Mouse (Mus musculus): ENCODE measurements around the gene Il9. TPM values are rescaled to one million over a fixed set of nuclear protein-coding genes. Genes with fewer than 3 reads are reported as not detected.

The Il9 gene
- polyA plus RNA-seq, 1 experiment: not detected

- Histone ChIP-seq H3K27me3 (ENCODE audit: control insufficient read depth, insufficient read depth, low read length, poor library complexity, severe bottlenecking) (no peaks in the 10 kb centered on the region), H3K4me1 (ENCODE audit: control insufficient read depth, insufficient read depth, low read length) (no peaks in the 10 kb centered on the region), H3K9ac (ENCODE audit: low read depth, poor library complexity, severe bottlenecking) (peak overlapping the region; percentile 56; the same call in 1 of the 2 replicates), H3K9me3 (replicated peaks; ENCODE audit: control insufficient read depth, insufficient read depth, low read length, poor library complexity, severe bottlenecking) (no peaks in the 10 kb centered on the region), H3K27ac (ENCODE audit: insufficient read depth, low read length) (no peak overlapping the region), H3K36me3 (ENCODE audit: control insufficient read depth, insufficient read depth, low read length, poor library complexity, severe bottlenecking) (no peaks in the 10 kb centered on the region), H3K4me3 (ENCODE audit: low read depth, low read length) (peak overlapping the region; percentile 64)
- TF ChIP-seq CTCF (IDR thresholded peaks at IDR 0.05; ENCODE audit: low read depth, low read length) (no peak), POLR2A (IDR thresholded peaks at IDR 0.05; ENCODE audit: insufficient read depth, low read length) (no peak), EP300 (IDR thresholded peaks at IDR 0.05; ENCODE audit: insufficient read depth, low read depth, low read length) (no peak)
Measured at GRCm38 (mm10) chr13:56522821-56523167, 40.7 kb upstream of the Il9 start.

GRCm38 (mm10) chr13:56522081-56522820 lies 40.2 kb upstream of the Il9 start, which contains the start of gene Fbxl21:
Fbxl21 (plus strand) TSS chr13:56522472.
- peak within 1 kb of the TSS; percentile 56; the same call in 1 of the 2 replicates for H3K9ac ChIP-seq (ENCODE audit: low read depth, poor library complexity, severe bottlenecking)
- no peaks in the 10 kb centered on the region for H3K4me1 ChIP-seq (ENCODE audit: control insufficient read depth, insufficient read depth, low read length)
- no peaks in the 10 kb centered on the region for H3K27me3 ChIP-seq (ENCODE audit: control insufficient read depth, insufficient read depth, low read length, poor library complexity, severe bottlenecking)
- H3K36me3 ChIP-seq (ENCODE audit: control insufficient read depth, insufficient read depth, low read length, poor library complexity, severe bottlenecking): no peaks in the 10 kb centered on the region
- peak within 1 kb of the TSS; percentile 64 for H3K4me3 ChIP-seq (ENCODE audit: low read depth, low read length)
- no peaks in the 10 kb centered on the region for H3K9me3 ChIP-seq (replicated peaks; ENCODE audit: control insufficient read depth, insufficient read depth, low read length, poor library complexity, severe bottlenecking)
- H3K27ac ChIP-seq (ENCODE audit: insufficient read depth, low read length): no peak within 1 kb of the TSS
- TF ChIP-seq EP300 (IDR thresholded peaks at IDR 0.05; ENCODE audit: insufficient read depth, low read depth, low read length): 0 out of 2 replicates have a peak, but pooled peaks have one; percentile 31
- peak; percentile 98 for TF ChIP-seq POLR2A (IDR thresholded peaks at IDR 0.05; ENCODE audit: insufficient read depth, low read length)
- TF ChIP-seq CTCF (IDR thresholded peaks at IDR 0.05; ENCODE audit: low read depth, low read length): no peak

- Histone ChIP-seq H3K36me3 (ENCODE audit: control insufficient read depth, insufficient read depth, low read length, poor library complexity, severe bottlenecking) (no peaks in the 10 kb centered on the region), H3K9me3 (replicated peaks; ENCODE audit: control insufficient read depth, insufficient read depth, low read length, poor library complexity, severe bottlenecking) (no peaks in the 10 kb centered on the region), H3K27me3 (ENCODE audit: control insufficient read depth, insufficient read depth, low read length, poor library complexity, severe bottlenecking) (0 out of 2 replicates have a peak, but pooled peaks cover 1% of the 10 kb centered on the region), H3K27ac (ENCODE audit: insufficient read depth, low read length) (no peak overlapping the region), H3K4me3 (ENCODE audit: low read depth, low read length) (no peak overlapping the region), H3K9ac (ENCODE audit: low read depth, poor library complexity, severe bottlenecking) (no peak overlapping the region), H3K4me1 (ENCODE audit: control insufficient read depth, insufficient read depth, low read length) (no peaks in the 10 kb centered on the region)
- TF ChIP-seq CTCF (IDR thresholded peaks at IDR 0.05; ENCODE audit: low read depth, low read length): no peak
- no peak for TF ChIP-seq EP300 (IDR thresholded peaks at IDR 0.05; ENCODE audit: insufficient read depth, low read depth, low read length)
- no peak for TF ChIP-seq POLR2A (IDR thresholded peaks at IDR 0.05; ENCODE audit: insufficient read depth, low read length)
Measured at GRCm38 (mm10) chr13:56516816-56517215, 34.8 kb upstream of the Il9 start.

GRCm38 (mm10) chr13:56516311-56516710 lies 34.3 kb upstream of the Il9 start:
- no peaks in the 10 kb centered on the region for H3K9me3 ChIP-seq (replicated peaks; ENCODE audit: control insufficient read depth, insufficient read depth, low read length, poor library complexity, severe bottlenecking)
- TF ChIP-seq EP300 (IDR thresholded peaks at IDR 0.05; ENCODE audit: insufficient read depth, low read depth, low read length): no peak
- no peak for TF ChIP-seq POLR2A (IDR thresholded peaks at IDR 0.05; ENCODE audit: insufficient read depth, low read length)
- no peak for TF ChIP-seq CTCF (IDR thresholded peaks at IDR 0.05; ENCODE audit: low read depth, low read length)
- H3K27me3 ChIP-seq (ENCODE audit: control insufficient read depth, insufficient read depth, low read length, poor library complexity, severe bottlenecking): 0 out of 2 replicates have a peak, but pooled peaks cover 1% of the 10 kb centered on the region
- no peaks in the 10 kb centered on the region for H3K36me3 ChIP-seq (ENCODE audit: control insufficient read depth, insufficient read depth, low read length, poor library complexity, severe bottlenecking)
- no peak overlapping the region for H3K9ac ChIP-seq (ENCODE audit: low read depth, poor library complexity, severe bottlenecking)
- H3K4me3 ChIP-seq (ENCODE audit: low read depth, low read length): no peak overlapping the region
- no peak overlapping the region for H3K27ac ChIP-seq (ENCODE audit: insufficient read depth, low read length)
- H3K4me1 ChIP-seq (ENCODE audit: control insufficient read depth, insufficient read depth, low read length): no peaks in the 10 kb centered on the region

- no peak for TF ChIP-seq POLR2A (IDR thresholded peaks at IDR 0.05; ENCODE audit: insufficient read depth, low read length)
- no peak for TF ChIP-seq EP300 (IDR thresholded peaks at IDR 0.05; ENCODE audit: insufficient read depth, low read depth, low read length)
- no peaks in the 10 kb centered on the region for H3K4me1 ChIP-seq (ENCODE audit: control insufficient read depth, insufficient read depth, low read length)
- H3K9ac ChIP-seq (ENCODE audit: low read depth, poor library complexity, severe bottlenecking): no peak overlapping the region
- H3K27me3 ChIP-seq (ENCODE audit: control insufficient read depth, insufficient read depth, low read length, poor library complexity, severe bottlenecking): 0 out of 2 replicates have a peak, but pooled peaks cover 1% of the 10 kb centered on the region
- H3K4me3 ChIP-seq (ENCODE audit: low read depth, low read length): no peak overlapping the region
- no peaks in the 10 kb centered on the region for H3K36me3 ChIP-seq (ENCODE audit: control insufficient read depth, insufficient read depth, low read length, poor library complexity, severe bottlenecking)
- no peaks in the 10 kb centered on the region for H3K9me3 ChIP-seq (replicated peaks; ENCODE audit: control insufficient read depth, insufficient read depth, low read length, poor library complexity, severe bottlenecking)
- no peak overlapping the region for H3K27ac ChIP-seq (ENCODE audit: insufficient read depth, low read length)
Measured at GRCm38 (mm10) chr13:56513595-56513994, 31.5 kb upstream of the Il9 start.

GRCm38 (mm10) chr13:56509796-56510195 lies 27.8 kb upstream of the Il9 start:
- Histone ChIP-seq H3K27me3 (ENCODE audit: control insufficient read depth, insufficient read depth, low read length, poor library complexity, severe bottlenecking) (no peaks in the 10 kb centered on the region), H3K4me1 (ENCODE audit: control insufficient read depth, insufficient read depth, low read length) (no peaks in the 10 kb centered on the region), H3K36me3 (ENCODE audit: control insufficient read depth, insufficient read depth, low read length, poor library complexity, severe bottlenecking) (no peaks in the 10 kb centered on the region), H3K9ac (ENCODE audit: low read depth, poor library complexity, severe bottlenecking) (no peak overlapping the region), H3K27ac (ENCODE audit: insufficient read depth, low read length) (no peak overlapping the region), H3K9me3 (replicated peaks; ENCODE audit: control insufficient read depth, insufficient read depth, low read length, poor library complexity, severe bottlenecking) (no peaks in the 10 kb centered on the region), H3K4me3 (ENCODE audit: low read depth, low read length) (no peak overlapping the region)
- TF ChIP-seq CTCF (IDR thresholded peaks at IDR 0.05; ENCODE audit: low read depth, low read length) (no peak), POLR2A (IDR thresholded peaks at IDR 0.05; ENCODE audit: insufficient read depth, low read length) (no peak), EP300 (IDR thresholded peaks at IDR 0.05; ENCODE audit: insufficient read depth, low read depth, low read length) (no peak)
